Mouse (Mus musculus) kidney, adult 2 months (tissue): ENCODE results near the gene Cmtm3. TPM values are rescaled to one million over a fixed set of nuclear protein-coding genes. Genes with fewer than 3 reads are reported as not detected.
A peak's percentile ranks its signal among the peaks of the same experiment; 100 is the strongest.

Experiments used
- DNase-seq: peaks from one replicate; pipeline ENCODE4 v3.0.0; 2021
- H3K27ac ChIP-seq: fragments of 200-500 bp; 2 replicates; pipeline ENCODE4 v1.5.1; 2012; ENCODE audit warnings: low read depth, low read length, control low read depth, inconsistent platforms; ENCODE audit not compliant: insufficient read depth
- H3K27me3 ChIP-seq: fragments of 200-500 bp; replicated peaks from 2 replicates; pipeline ENCODE4 v1.6.1; 2012; ENCODE audit warnings: mild to moderate bottlenecking, moderate library complexity, low read length, inconsistent platforms; ENCODE audit not compliant: control insufficient read depth, insufficient read depth
- H3K36me3 ChIP-seq: fragments of 200-500 bp; 2 replicates; pipeline ENCODE4 v1.6.1; 2012; ENCODE audit warnings: mild to moderate bottlenecking, moderate library complexity, low read length, inconsistent platforms; ENCODE audit not compliant: control insufficient read depth, insufficient read depth
- H3K4me1 ChIP-seq: fragments of 200-500 bp; 2 replicates; pipeline ENCODE4 v1.6.1; 2011; ENCODE audit warnings: low read length; ENCODE audit not compliant: control insufficient read depth, insufficient read depth
- H3K4me3 ChIP-seq: fragments of 200-500 bp; 2 replicates; pipeline ENCODE4 v1.5.1; 2011; ENCODE audit warnings: mild to moderate bottlenecking, low read depth, low read length, control low read depth; ENCODE audit not compliant: insufficient read depth
- CTCF ChIP-seq: fragments of 200-500 bp; conservative IDR thresholded peaks from 2 replicates; pipeline ENCODE4 v1.5.1; 2011; ENCODE audit warnings: low read depth, mild to moderate bottlenecking, control low read depth, low read length, moderate library complexity, mixed read lengths; ENCODE audit not compliant: insufficient read depth, insufficient read length
- POLR2A ChIP-seq: fragments of 200-500 bp; IDR thresholded peaks from one replicate; pipeline ENCODE4 v1.6.1; 2011; ENCODE audit warnings: low read depth, low read length, control low read depth
- WGBS: fragments of 180-500 bp; shearing (Covaris S2); methylation state at CpG from one replicate; pipeline ENCODE4 v1.1.7; 2018; 5-methylcytosine and 5-hydroxymethylcytosine counted together
- polyA plus RNA-seq: library from polyadenylated mRNA; depleted of rRNA; stranded (reverse); fragments of >200 nt; gene quantifications from 2 replicates; pipeline ENCODE4 v1.2.3, GENCODE M21; 2012

Cmtm3 gene
- polyA plus RNA-seq, 1 experiment = 53.3 TPM

DNA sequence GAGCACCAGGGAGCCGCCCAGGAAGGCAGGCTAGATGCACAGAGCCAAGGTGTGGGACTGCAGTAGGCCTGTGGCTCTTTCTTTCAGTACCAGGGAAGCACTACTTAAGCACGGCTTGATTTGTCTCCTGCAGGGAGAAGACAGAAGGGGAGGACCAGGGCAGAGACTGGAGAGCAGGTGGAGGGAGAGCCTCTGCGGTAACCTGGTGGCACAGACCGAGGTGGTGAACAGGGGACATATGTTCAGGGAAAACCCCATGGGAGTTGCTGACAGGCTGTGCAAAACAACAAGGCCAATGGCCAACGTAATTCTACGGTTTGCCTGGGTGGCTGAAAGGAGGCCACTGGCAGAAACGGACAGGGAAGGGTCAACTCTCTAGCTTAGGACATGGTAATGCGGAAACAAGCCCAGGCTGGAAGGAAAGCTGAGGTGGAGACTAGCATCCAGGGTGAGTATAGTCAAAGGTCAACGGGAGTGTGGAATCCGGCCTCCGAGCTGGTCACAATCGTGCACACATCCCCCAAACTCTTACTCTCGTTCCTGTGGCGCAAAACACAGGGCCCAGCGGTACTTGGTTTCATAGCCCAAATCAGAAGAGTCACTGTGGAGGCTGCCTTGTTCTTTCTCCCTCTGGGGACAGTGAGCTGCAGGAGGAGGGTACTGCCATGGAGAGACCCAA is 20.7 kb downstream of the Cmtm3 start:
- no peak for TF ChIP-seq CTCF
- no peak for TF ChIP-seq POLR2A
- DNase-seq = no peak
- 55% methylated on average over 15 of the region's 15 CpGs for WGBS
- Histone ChIP-seq H3K4me3 (no peak overlapping the region), H3K27me3 (no peaks in the 10 kb centered on the region), H3K36me3 (no peaks in the 10 kb centered on the region), H3K4me1 (peaks cover 9% of the 10 kb centered on the region), H3K27ac (no peak overlapping the region)

DNA sequence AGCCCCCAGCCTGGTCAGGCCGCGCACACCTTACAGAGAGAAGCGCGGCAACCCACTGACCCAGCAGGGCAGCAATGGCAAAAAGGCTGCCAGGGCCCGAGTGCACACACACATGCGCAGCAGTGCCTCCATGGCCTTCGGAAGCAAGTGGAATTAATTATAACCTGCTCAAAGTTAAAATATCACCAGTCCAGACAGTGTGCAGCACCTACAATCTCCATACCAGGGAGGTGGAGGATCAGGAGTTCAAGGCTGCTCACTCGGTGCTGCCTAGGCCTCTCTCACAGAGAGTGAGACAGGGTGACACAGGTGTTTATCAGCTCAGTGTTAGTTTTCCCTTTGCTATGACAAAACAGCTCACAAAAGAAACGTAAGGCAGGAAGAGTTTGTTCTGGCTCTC is 26.5 kb downstream of the Cmtm3 start:
- TF ChIP-seq CTCF = no peak
- TF ChIP-seq POLR2A = no peak
- Histone ChIP-seq H3K36me3 (no peaks in the 10 kb centered on the region), H3K4me1 (peaks cover 22% of the 10 kb centered on the region; the same call in 1 of the 2 replicates), H3K27me3 (no peaks in the 10 kb centered on the region), H3K27ac (no peak overlapping the region), H3K4me3 (no peak overlapping the region)
- WGBS = 35% methylated on average over 9 of the region's 9 CpGs
- DNase-seq = peak; percentile 66

DNA sequence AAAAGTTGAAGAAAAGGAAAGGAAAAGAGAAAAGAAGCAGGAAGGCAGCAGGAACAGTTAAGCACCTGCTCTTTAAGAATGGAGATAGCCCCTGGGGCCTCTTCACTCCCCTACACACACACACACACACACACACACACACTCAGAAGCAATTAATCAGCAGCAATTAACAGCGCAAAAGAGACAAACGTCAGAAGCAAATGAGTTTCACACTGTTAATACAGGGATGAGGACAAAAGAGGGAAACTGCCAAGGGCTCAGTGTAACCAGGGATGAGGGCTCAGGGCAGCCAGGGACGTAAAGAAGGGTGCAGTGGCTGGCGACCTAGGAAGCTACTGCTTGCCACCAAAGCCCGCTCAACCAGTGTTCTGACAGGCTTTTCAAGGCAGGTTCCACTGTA is 28.2 kb downstream of the Cmtm3 start:
- DNase-seq = no peak
- Histone ChIP-seq H3K36me3 (no peaks in the 10 kb centered on the region), H3K27me3 (no peaks in the 10 kb centered on the region), H3K4me1 (peaks cover 24% of the 10 kb centered on the region; the same call in 1 of the 2 replicates), H3K4me3 (no peak overlapping the region), H3K27ac (no peak overlapping the region)
- WGBS = 63% methylated on average over 5 of the region's 5 CpGs
- TF ChIP-seq POLR2A = no peak
- TF ChIP-seq CTCF = no peak

DNA sequence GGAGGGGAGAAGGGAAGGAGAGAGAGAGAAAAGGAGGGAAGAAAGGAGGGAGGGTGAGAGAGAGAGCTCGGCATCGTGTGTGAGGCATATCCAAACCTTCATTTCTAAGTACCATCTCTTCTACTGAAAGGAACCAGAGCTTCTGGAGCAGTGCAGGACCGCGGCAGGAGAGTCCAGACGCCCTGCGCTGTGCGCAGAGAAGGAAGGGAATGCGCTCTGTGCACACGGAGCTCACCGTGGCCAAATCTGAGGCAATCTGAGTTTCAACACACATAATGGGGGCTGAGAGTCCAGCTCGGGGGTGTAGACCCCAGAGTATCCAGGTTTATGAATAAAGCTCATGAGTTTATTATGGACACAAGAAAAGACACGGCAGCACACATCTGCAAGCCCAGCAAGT is 30.4 kb downstream of the Cmtm3 start:
- H3K4me1 ChIP-seq = peaks cover 33% of the 10 kb centered on the region
- TF ChIP-seq POLR2A (no peak), CTCF (no peak)
- H3K36me3 ChIP-seq = no peaks in the 10 kb centered on the region
- H3K27ac ChIP-seq = no peak overlapping the region
- H3K4me3 ChIP-seq = no peak overlapping the region
- H3K27me3 ChIP-seq = no peaks in the 10 kb centered on the region
- no peak for DNase-seq
- WGBS = 69% methylated on average over 12 of the region's 12 CpGs

DNA sequence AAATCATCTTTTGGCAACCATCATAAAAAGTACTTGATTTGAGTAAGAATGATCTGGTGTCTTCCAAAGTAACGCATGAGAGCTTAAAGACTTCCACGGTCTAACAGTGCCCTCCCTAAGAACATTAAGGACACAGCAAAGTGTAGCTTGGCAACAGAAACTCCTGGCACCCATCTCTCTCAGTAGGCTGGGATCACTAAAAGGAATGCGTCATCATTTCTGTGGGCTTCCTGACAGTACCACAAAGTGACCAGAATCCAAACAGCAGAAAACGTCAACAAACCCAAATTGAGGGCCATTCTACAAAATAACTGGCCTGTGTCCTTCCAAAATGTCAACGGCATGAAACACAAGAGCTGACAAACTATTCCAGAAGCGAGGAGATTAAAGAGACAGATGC is 30.9 kb downstream of the Cmtm3 start:
- Histone ChIP-seq H3K36me3 (no peaks in the 10 kb centered on the region), H3K4me3 (no peak overlapping the region), H3K4me1 (peaks cover 35% of the 10 kb centered on the region), H3K27me3 (no peaks in the 10 kb centered on the region), H3K27ac (no peak overlapping the region; the same call in 1 of the 2 replicates)
- DNase-seq = peak; percentile 67
- 28% methylated on average over 6 of the region's 6 CpGs for WGBS
- no peak for TF ChIP-seq CTCF

DNA sequence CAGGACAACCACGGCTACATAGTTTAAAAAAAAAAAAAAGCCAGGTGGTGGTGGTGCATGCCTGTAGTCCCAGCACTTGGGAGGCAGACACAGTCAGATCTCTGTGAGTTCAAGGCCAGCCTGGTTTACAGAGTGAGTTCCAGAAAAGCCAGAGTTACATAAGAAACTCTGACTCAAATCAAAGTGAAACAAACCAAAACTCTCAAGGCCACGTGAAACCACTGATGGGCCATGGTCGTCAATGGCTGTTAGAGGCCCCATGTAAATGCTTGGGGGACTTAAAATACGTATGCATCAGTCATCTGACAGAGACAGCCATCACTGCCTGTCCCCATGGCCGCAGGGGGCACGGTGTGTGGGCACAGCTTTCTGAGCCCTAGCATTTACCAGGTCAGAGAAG is 31.9 kb downstream of the Cmtm3 start:
- H3K4me1 ChIP-seq = peaks cover 35% of the 10 kb centered on the region
- no peak overlapping the region for H3K4me3 ChIP-seq
- no peaks in the 10 kb centered on the region for H3K27me3 ChIP-seq
- no peak overlapping the region for H3K27ac ChIP-seq
- TF ChIP-seq CTCF = no peak
- no peak for TF ChIP-seq POLR2A
- 93% methylated on average over 6 of the region's 6 CpGs for whole genome bisulfite sequencing
- DNase-seq = no peak
- no peaks in the 10 kb centered on the region for H3K36me3 ChIP-seq

DNA sequence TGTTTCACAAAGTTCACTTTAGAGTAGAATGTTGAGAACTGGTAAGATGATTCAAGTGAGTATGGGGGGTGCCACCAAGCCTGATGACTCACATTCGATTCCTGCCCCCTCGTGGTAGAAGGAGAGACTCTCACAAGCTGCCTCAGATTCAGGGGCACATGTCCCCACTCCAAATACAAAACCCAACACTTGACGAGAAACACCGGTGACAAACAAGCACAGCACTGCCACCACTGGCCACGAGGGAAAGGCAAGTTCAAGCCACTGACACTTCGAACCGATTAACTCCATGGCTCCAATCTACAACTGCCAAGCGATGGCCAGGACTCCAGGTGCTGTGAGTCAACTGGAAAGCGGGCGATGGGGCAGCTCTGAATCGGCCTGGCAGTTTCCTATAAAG is 34.6 kb downstream of the Cmtm3 start:
- no peaks in the 10 kb centered on the region for H3K27me3 ChIP-seq
- peak; percentile 50 for DNase-seq
- TF ChIP-seq CTCF (peak; percentile 31), POLR2A (no peak)
- no peak overlapping the region for H3K27ac ChIP-seq
- H3K36me3 ChIP-seq = no peaks in the 10 kb centered on the region
- H3K4me3 ChIP-seq = no peak overlapping the region
- 54% methylated on average over 11 of the region's 11 CpGs for WGBS
- H3K4me1 ChIP-seq = peaks cover 36% of the 10 kb centered on the region

DNA sequence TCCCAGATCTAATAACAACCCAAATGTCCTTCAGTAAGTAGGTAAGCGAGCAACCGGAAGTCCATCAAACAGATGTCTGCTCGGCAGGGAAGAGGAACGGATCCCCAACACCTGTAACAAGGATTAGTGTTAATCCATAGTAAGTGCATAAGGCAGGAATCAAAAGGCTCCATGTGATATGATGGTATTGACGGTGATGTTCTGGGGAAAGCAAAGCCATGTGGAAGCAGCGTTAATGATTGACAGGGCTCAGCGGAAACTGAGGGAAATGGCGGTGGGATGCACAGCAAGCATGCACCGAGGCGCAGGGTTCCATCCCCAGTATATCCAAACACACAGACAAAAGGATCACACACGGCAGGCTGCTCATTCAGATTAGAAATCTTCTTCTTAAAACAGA is 35.1 kb downstream of the Cmtm3 start:
- no peak for TF ChIP-seq CTCF
- no peak for TF ChIP-seq POLR2A
- Histone ChIP-seq H3K27me3 (no peaks in the 10 kb centered on the region), H3K36me3 (no peaks in the 10 kb centered on the region), H3K4me3 (no peak overlapping the region), H3K27ac (no peak overlapping the region), H3K4me1 (peaks cover 36% of the 10 kb centered on the region)
- peak; percentile 43 for DNase-seq
- 44% methylated on average over 11 of the region's 11 CpGs for WGBS
